Mouse (Mus musculus): ENCODE results near the gene Glipr1. TPM values are rescaled to one million over a fixed set of nuclear protein-coding genes. Genes with fewer than 3 reads are reported as not detected.

Glipr1 gene
- total RNA-seq, 2 experiments from 2014 or later = 598 to 727 TPM

DNA sequence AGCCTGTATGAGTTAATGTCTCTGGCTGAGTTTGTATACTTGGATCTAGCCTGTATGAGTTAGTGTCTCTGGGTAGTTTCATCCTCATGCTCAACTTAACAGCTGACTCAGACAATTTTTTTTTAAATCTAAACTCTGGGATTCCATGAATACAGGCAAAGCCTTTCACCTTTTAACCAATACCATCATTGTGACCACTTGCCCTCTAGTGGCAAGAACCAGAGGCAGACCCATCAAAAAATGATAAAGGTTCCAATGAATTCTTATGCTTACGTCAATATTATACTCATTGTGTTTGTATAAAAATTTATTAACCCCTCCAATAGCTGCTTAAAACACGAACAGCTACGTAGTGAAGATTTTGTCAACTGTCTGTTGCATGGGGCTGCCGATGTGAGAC, 36.0 kb downstream of the Glipr1 start:
- ATAC-seq (ENCODE audit: poor library complexity, severe bottlenecking) = no peak

DNA sequence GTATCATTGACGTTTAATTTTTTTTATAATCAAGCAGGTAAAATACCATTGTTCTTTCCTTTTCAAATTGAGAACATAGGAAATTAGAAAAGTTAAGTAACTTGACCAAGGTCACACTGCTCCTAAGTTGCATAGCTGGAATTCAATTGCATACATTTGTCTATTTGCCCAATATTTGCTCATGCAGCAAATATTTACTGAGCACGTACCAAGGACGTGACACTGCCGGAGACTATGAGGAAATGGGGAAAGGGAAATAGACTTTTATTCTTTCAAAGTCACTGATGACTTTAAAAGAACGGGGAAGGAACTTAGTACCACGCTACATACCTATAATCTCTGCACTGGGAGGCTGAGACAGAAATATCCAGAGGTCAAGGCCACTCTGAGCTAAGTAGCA, 42.0 kb downstream of the Glipr1 start:
- ATAC-seq (ENCODE audit: poor library complexity, severe bottlenecking) = no peak

DNA sequence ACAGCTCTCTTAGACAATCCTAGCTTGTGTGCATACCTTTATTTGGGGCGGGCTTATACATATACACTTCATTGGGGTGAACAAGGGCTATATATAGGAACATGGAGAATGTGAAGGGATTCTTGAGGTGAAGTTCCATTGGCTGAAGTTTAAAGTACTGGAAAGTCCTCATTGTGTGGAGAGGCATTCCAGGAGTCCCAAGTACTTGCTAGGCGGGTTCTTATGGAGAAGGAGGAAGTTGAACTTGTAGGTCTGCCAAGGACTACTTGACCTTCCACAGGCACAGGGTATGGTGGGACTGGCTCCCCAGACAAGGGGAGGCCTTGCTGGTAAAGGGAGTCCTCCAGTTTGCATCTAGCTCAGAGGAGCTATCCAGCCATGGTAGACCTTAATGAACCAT, 43.1 kb downstream of the Glipr1 start:
- ATAC-seq (ENCODE audit: poor library complexity, severe bottlenecking) = no peak

DNA sequence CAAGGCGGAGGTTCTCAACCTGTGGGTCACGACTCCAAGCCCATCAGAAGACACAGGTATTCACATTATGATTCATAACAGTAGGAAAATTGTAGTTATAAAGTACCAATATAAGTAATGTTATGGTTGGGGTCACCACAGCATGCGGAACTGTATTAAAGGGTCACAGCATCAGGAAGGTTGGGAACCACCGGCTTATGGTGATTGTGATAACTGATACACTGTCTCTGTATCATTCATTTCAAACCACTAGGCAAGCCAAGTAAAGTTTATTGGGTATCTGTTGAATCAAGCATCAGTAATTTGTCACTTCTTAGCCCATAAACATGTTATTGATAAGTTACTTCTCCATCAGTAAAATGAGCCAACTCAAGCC, 44.4 kb downstream of the Glipr1 start:
- ATAC-seq (ENCODE audit: poor library complexity, severe bottlenecking) = no peak

DNA sequence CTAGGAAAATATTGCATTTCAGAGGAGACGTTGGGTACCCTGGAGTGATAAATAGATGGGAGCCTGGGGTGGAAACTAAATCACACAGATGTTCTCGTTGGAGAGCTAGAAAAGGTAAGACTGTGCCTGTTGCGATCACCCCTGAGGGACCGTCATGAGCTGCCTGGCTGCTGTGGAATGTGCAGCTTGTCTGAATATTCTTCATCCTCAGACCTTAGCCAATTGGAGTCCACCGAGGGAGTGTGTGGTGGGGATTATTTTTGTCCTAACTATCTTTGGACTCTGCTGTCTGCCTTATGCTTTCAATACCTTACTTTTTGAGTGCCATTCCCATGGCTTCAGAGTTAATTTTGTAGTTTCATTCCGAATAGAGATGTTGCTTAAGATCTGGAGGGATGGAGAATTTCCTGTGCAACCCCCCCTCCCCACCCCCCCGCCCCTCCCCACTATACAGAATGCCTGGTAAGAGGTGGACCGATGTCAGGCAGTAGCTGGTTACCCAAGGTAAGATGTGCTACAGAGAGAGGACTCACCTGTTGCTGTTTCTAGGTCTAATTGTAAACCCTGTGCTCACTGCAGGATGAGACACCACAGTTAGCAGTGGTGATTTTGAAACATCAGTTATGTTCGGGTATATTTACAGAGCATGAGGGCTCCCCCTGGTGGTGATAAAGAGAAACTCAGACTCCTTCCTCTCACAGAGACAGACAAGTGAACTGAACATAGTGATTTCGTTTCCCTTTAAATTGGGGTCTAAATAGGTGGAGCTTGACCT, 45.0 kb downstream of the Glipr1 start:
- ATAC-seq (ENCODE audit: poor library complexity, severe bottlenecking) = peak; percentile 95

DNA sequence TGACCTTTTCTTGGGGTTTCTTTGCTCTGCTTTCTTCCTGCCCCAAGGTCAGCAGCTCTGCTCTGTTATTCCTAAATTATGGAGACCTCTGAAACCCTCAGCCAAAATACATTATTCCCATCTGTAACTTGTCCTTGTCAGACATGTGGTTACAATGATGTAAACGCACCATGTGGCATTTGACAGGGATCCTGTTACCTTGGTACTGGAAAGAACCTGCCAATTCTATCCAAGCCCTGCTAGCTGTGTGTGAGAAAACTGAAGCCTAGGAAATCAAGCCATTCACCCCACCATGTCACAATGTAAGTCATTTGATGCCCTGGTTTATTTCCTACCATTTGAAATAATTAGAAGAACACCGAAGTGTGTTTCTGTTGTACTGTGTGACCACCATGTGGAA, 46.6 kb downstream of the Glipr1 start:
- ATAC-seq (ENCODE audit: poor library complexity, severe bottlenecking) = no peak

DNA sequence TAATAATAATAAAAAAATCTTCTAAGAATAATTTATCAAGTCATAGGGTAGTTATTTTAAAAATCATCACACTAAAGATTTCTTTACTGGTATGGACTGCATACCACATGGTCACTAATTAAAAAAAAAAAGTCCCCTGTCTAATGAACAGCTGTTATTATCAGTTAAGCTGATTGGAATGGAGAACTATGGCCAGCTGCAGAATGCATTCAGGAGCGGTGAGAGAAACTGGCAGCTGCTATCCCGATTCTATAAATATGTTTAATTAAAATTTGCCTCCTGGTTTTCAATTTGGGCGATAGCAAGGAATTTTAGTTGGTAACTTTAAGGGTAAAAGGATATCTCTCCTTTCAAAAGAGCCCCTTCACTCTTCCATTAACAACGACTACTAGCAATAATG, 53.4 kb downstream of the Glipr1 start:
- no peak for ATAC-seq (ENCODE audit: poor library complexity, severe bottlenecking)

DNA sequence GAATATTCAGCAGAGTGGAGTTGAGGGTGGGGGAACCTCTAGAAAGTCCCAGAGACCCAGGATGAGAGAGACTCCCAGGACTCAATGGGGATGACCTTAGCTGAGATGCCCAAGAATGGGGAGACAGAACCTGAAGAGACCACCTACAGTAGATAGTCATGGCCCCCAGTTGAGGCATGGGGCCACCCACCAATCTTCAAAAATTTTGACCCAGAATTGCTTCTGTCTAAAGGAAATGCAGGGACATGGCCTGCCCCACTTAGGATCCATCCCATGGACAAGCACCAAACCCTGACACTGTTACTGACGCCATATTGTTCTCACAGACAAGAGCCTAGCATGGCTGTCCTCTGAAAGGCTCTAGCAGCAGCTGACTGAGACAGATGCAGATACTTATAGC, 54.4 kb downstream of the Glipr1 start:
- no peak for ATAC-seq (ENCODE audit: poor library complexity, severe bottlenecking)

DNA sequence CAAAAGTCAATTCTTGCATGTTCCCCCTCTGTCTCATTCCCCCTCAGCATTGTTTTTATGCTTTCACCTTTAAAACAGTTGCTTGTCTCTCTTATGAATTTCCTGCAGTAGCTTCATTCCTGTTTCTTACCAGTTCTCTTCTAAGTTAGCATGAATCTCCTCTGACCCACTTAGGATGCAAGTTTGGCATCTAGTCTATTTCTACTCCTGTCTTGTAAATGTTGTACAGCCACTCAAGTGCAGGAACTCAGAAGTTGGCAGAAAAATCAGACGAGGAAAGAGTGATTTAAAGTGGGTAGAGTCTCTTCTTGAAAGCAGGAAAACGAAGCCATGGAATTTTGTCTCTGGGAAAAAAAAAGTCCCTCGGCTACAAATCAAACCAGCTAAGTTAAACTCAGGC, 56.9 kb downstream of the Glipr1 start:
- no peak for ATAC-seq (ENCODE audit: poor library complexity, severe bottlenecking)

DNA sequence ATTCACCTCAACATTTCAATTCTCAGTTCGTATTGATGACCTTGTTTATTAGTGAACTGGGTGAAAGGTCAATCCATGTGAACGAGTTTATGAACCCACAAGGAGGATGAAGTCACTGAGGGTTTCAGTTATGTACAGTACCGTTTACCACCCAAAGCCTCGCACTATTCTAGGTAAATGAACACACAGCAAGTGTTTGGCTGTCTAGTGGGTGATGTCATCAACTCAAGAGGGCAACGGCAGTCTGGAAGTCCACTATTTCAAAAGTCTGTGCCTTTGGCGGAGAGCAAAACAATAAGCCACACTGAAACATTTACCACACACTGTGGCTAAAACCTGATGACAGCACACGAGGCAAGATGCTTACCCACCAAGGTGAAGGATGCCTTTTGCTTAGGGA, 59.4 kb downstream of the Glipr1 start:
- ATAC-seq (ENCODE audit: poor library complexity, severe bottlenecking) = no peak

DNA sequence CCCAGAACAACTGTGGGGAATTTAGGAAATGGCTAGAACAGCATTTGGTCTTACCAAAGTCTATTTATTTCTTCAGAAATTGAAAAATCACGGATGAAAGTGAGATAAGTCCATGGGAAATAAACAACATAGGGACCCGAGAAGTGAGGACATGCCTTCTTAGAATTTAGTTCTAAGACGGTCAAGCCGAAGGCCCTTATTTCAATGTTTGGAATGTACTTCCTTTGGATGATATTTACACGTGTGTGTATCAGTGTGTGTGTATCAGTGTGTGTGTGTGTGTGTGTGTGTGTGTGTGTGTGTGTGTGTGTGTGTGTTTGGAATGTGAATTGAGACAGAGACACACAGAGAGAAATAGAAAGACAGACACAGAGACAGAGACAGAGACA, 65.3 kb downstream of the Glipr1 start:
- ATAC-seq (ENCODE audit: poor library complexity, severe bottlenecking) = no peak

DNA sequence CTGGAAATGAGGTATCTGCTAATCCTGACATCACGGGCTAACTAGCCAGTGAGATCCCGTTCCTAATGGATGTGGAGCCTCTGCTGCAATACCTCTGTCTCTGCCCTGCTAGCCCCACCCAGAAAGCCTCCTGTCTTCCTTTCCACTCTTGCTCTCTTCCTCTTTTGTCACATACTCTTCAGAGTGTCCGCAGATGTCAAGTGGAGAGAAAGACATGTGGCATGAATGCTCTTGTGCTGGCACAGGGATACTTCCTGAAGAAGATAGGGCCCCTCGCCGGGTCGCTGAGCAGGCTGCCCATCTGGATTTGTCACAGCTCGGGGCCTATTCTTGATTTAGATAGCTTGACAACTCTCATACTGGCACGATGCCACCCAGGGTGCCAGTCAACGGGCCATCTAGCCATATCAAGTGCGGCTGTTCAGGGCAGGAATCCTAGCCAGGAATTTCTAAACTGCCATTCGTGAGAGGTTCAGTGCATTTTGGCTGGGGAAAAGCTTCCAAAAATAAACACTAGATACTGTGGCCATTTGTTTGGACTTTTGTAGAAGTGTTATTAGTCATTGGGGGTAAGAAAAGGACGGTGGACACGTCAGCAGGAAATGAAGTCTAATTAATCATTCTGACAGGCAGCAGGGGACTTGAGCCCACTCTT, 65.8 kb downstream of the Glipr1 start:
- peak; percentile 88 for ATAC-seq (ENCODE audit: poor library complexity, severe bottlenecking)

DNA sequence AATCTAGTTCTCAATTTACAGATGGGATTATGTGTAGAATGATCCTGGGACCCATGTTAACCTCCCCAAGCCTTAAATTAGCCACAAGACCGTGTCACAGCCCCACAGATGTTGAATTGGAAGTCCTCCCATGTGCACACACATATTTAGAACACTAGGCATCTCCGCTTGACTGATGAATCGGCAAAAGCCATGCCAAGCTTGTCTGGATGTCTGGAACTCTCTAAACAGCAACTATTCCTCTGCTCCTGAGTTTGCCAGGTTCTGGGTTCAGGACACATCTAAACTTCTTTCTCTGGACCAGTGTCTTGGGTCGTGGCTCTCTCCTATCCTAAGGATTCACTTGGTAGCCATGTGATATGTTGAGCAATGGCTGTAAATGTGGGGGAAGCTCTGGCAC, 66.4 kb downstream of the Glipr1 start:
- ATAC-seq (ENCODE audit: poor library complexity, severe bottlenecking) = no peak

Other genes starting within 250 kb of the Glipr1 start
- 46.2 and 50.3 TPM in 2 replicates for gene Krr1, start 30.0 kb downstream of the Glipr1 start, total RNA-seq (2015)
- gene Krr1, start 30.0 kb downstream of the Glipr1 start, total RNA-seq (2017) = 29.0 and 33.3 TPM in 2 replicates
- not detected in 2 replicates for gene Glipr1l1, start 57.6 kb upstream of the Glipr1 start, total RNA-seq (2015)
- gene Glipr1l1, start 57.6 kb upstream of the Glipr1 start, total RNA-seq (2017) = not detected in 2 replicates
- gene Glipr1l2, start 80.7 kb upstream of the Glipr1 start, total RNA-seq (2015) = not detected in 2 replicates
- not detected in 2 replicates for gene Glipr1l2, start 80.7 kb upstream of the Glipr1 start, total RNA-seq (2017)
- not detected in 2 replicates for gene Glipr1l3, start 157.7 kb upstream of the Glipr1 start, total RNA-seq (2015)
- not detected in 2 replicates for gene Glipr1l3, start 157.7 kb upstream of the Glipr1 start, total RNA-seq (2017)
- gene Caps2, start 161.0 kb upstream of the Glipr1 start, total RNA-seq (2015) = not detected in 2 replicates
- gene Caps2, start 161.0 kb upstream of the Glipr1 start, total RNA-seq (2017) = not detected in 2 replicates

Measured in megakaryocyte, adult 5-6 weeks (primary cell).